Mouse (Mus musculus): ENCODE data around the gene Fsd2. TPM values are rescaled to one million over a fixed set of nuclear protein-coding genes. Genes with fewer than 3 reads are reported as not detected.
A peak's percentile ranks its signal among the peaks of the same experiment; 100 is the strongest.

Gene Fsd2
- total RNA-seq, 1 experiment from 2014 or later = 0.10 TPM

DNA sequence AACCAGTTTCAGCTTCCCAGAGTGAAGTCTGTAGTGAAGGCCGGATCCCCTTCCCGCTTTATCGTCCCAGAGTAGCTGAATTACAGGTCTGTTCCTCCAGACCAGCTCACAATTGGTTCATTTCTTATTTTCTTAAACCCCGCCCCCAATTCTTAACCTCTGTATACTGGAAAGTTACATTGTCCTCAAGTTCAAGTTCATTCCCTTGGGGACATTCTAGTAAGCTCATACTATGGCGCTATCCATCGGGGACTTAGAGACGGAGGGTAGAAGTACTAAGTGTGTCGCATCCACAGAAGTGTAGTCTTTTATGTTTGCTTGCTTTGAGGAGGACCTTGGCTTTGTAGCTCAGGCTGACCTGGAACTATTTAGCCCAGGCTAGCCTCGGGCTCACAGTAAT lies 7.1 kb upstream of the Fsd2 start:
- no peak for ATAC-seq (replicated peaks; ENCODE audit: insufficient number of reproducible peaks, low FRiP score, low TSS enrichment, poor library complexity, severe bottlenecking)

DNA sequence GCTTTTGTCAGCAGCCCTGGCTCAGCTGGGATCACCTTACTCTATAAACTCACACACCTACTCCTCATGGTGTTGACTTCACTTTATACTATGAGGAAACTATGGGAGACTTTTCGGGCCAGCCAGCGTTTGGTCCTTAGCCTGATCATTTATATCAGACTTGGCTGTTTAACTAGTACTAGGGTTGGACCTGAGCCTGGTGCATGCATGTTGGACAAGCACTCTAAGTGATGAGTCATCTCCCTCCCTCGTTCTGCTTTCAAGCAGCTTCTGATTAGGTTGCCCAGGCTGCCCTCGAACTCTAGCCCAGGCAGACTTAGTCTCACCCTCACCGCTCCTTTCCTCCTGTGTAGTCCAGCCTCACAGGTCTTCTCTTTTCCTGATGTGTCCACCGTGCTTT lies 6.7 kb upstream of the Fsd2 start:
- no peak for ATAC-seq (replicated peaks; ENCODE audit: insufficient number of reproducible peaks, low FRiP score, low TSS enrichment, poor library complexity, severe bottlenecking)

GRCm38 (mm10) chr7:81572610-81573268 lies 6.0 kb upstream of the Fsd2 start:
- ATAC-seq (replicated peaks; ENCODE audit: insufficient number of reproducible peaks, low FRiP score, low TSS enrichment, poor library complexity, severe bottlenecking) = no peak

GRCm38 (mm10) chr7:81571941-81572441 lies 5.2 kb upstream of the Fsd2 start:
- ATAC-seq (replicated peaks; ENCODE audit: insufficient number of reproducible peaks, low FRiP score, low TSS enrichment, poor library complexity, severe bottlenecking) = no peak

DNA sequence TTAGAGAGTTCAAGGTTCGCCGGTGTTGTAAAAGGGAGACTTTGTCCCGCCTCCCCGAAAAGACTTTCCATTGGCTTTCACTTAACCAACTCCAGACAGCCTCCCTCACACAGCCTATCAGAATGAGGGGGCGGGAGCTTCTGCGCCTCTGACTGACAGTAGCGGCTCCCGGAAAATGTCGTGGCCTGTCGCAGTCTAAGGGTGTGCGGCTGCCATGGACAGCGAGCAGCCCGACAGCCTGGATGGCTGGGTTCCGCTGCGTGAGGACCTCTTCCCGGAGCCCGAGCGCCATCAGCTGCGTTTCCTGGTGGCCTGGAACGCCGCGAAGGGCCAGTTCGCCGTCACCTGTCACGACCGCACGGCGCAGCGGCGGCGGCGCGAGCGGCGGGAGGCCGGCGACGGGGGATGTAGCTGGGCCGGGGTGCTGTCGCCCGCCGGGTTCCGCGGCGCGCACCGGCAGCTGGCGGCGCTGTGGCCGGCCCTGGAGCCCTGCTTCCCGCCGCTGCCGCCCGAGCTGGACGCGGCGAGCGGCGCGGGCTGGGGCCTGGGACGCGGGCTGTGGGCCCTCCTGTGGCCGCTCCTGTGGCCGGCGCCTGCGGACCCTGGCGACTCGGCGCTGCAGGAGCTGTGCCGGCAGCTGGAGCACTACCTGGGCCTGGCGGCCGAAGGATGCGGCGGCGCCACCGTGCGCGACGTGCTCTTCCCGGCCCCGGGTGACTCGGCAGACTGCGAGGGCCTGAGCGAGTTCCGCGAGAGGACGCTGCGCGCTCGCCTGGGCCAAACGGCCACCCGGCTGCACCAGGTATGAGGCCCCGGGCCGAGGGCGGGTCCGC lies 4.6 kb upstream of the Fsd2 start, which contains the start of gene Whamm:
Gene Whamm, plus strand, starts transcription at position 159 of the 833 bp plus-strand sequence.
- peak; percentile 98 for ATAC-seq (replicated peaks; ENCODE audit: insufficient number of reproducible peaks, low FRiP score, low TSS enrichment, poor library complexity, severe bottlenecking)

- no peak for ATAC-seq (replicated peaks; ENCODE audit: insufficient number of reproducible peaks, low FRiP score, low TSS enrichment, poor library complexity, severe bottlenecking)
Observed at GRCm38 (mm10) chr7:81570752-81571107, 4.0 kb upstream of the Fsd2 start.

GRCm38 (mm10) chr7:81570271-81570670 lies 3.5 kb upstream of the Fsd2 start:
- ATAC-seq (replicated peaks; ENCODE audit: insufficient number of reproducible peaks, low FRiP score, low TSS enrichment, poor library complexity, severe bottlenecking) = no peak

GRCm38 (mm10) chr7:81569851-81570250 lies 3.1 kb upstream of the Fsd2 start:
- no peak for ATAC-seq (replicated peaks; ENCODE audit: insufficient number of reproducible peaks, low FRiP score, low TSS enrichment, poor library complexity, severe bottlenecking)

GRCm38 (mm10) chr7:81567396-81567795 lies 652 bp upstream of the Fsd2 start:
- no peak for ATAC-seq (replicated peaks; ENCODE audit: insufficient number of reproducible peaks, low FRiP score, low TSS enrichment, poor library complexity, severe bottlenecking)

DNA sequence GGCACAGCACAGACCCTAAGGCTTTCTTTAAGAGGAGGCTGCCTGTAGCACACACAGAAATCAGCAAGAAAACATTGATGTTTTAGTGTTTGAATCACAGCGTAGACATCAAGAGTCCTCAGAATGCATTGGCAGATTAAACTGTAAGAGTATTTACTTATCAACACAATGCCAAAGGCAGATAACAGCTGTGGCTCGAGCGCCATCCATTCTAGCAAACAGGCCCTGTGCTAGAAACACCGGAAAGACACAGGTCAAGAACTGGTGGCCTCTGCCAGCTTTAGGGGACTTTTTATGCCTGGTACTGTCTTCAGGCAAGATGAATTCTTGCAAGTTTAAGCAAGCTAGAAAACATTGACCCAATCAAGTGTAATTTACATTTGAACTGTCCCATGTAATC lies 412 bp downstream of the Fsd2 start:
- ATAC-seq (replicated peaks; ENCODE audit: insufficient number of reproducible peaks, low FRiP score, low TSS enrichment, poor library complexity, severe bottlenecking) = no peak

- ATAC-seq (replicated peaks; ENCODE audit: insufficient number of reproducible peaks, low FRiP score, low TSS enrichment, poor library complexity, severe bottlenecking) = no peak
Observed at GRCm38 (mm10) chr7:81565381-81566055, 1.2 kb downstream of the Fsd2 start.

DNA sequence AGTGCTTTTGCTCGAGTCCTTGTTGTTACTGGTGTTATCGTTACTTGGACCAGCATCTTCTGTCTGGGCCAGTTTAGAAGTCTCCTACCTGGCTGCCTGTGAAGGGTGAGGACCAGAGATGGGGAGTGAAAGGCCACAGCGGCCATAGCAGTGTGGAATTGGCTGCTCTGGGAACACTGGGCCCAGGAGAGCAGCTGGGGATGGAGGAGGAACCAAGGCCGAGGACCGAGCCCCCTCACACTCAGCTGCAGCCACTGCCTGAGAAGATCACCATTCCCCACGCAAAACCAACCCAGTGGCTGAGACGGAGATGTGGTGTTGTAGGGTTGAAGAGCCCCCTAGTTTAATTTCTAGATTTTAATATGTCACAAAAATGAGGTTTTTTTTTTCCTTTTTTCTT lies 2.0 kb downstream of the Fsd2 start:
- ATAC-seq (replicated peaks; ENCODE audit: insufficient number of reproducible peaks, low FRiP score, low TSS enrichment, poor library complexity, severe bottlenecking) = no peak

- no peak for ATAC-seq (replicated peaks; ENCODE audit: insufficient number of reproducible peaks, low FRiP score, low TSS enrichment, poor library complexity, severe bottlenecking)
Observed at GRCm38 (mm10) chr7:81563506-81564015, 3.2 kb downstream of the Fsd2 start.

- ATAC-seq (replicated peaks; ENCODE audit: insufficient number of reproducible peaks, low FRiP score, low TSS enrichment, poor library complexity, severe bottlenecking) = no peak
Observed at GRCm38 (mm10) chr7:81561211-81561610, 5.5 kb downstream of the Fsd2 start.

- no peak for ATAC-seq (replicated peaks; ENCODE audit: insufficient number of reproducible peaks, low FRiP score, low TSS enrichment, poor library complexity, severe bottlenecking)
Observed at GRCm38 (mm10) chr7:81560101-81561049, 6.4 kb downstream of the Fsd2 start.

DNA sequence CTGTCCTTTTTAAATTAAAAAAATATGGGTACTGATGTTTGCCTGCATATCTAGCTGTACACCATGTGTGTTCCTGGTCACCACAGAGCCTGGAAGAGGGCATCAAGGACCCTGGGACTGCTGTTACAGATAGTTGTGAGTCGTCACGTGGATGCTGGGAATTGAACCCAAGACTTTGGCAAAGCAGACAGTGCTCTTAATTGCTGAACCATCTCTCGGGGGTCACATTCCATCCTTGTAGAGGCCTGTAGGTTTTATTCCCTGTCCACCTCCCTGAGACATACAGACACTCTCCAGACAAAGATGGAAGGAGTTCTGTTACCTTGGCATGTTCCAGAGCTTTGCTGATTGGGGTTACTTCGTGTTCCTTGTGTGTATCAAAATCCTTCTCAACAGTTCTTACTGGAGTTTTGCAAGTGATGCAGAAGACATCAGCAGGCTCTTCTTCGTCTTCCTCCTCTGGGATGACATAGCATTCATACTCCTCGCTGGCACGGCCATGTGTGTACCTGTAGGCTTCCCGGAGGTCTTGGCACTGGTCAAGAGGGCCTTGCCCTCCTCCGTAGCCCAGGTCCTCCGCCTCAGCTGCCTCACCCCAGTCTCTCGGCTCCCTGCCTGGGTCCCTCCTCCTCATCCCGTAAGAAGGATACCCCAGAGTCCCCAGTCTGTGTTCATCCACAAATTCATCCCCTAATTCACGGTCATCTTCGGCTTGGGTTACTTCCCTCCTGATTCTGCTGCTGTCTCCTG lies 7.3 kb downstream of the Fsd2 start:
- ATAC-seq (replicated peaks; ENCODE audit: insufficient number of reproducible peaks, low FRiP score, low TSS enrichment, poor library complexity, severe bottlenecking) = no peak

DNA sequence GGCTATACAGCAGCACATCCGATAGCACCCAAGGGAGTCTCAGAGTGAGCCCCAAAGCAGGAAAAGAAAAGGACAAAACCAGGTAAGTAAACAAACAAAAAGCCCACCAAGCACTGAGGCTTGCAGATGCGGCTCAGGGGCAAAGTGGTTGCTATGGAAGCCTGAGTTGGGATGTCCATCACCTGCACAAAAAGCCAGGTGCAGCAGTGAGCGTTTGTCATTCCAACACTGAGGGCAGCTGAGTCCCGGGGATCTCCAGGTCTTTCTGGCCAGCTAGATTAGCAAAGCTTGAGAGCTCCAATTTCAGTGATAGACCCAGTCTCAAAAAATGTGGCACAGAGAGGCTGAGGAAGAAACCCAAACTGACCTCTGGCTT lies 8.8 kb downstream of the Fsd2 start:
- no peak for ATAC-seq (replicated peaks; ENCODE audit: insufficient number of reproducible peaks, low FRiP score, low TSS enrichment, poor library complexity, severe bottlenecking)

Data from monocyte, adult 5-6 weeks (primary cell).